Mouse (Mus musculus) thymus, postnatal 36 days (tissue): ENCODE results near the gene Ncapg2.

ENCODE experiments used
- DNase-seq, 2 experiments: peaks; one replicate each; pipeline ENCODE4 v3.0.0; 2022; ENCODE audit warnings: mixed read lengths in 2 of 2

Ncapg2 gene

DNA sequence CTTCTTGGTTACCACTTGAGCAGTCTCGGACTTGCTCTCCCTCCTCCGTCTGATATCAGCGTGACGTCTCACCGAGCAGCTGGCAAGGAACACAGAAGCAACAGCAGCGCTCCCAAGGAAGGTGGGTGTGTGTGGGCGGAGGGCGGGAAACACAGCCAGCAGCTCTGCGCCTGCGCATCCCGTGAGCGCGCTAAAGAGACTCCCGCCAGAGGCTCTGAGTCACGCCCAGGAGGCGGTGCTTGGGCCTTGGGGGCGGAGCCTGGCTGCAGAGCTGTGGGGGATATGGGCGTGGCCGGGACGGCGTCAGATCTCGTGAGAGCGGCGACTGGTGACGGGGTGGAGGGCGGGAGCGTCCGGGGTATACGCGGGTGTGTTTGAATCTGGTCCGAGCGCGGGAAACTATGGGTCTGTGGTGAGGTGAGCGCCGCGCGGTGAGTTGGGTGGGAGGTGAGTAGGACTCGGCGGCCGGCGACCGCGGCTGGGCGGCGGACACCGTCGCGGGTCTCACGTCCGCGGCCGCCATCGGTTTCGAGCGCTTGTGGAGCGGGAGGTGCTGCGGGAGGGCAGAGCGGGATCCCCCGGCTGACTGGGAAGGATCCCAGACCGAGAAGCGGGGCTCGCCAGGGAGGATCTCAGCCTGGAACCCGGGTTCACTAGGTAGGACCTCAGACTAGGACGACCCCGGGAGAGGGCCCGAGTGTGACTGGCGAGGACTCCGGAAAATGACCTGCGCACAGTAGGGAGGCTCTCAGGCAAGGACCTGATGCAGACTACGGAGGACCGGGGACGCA is at the start of gene Ncapg2:
Ncapg2 (plus strand) TSS at position 358 of the 791 bp plus-strand sequence.
- DNase-seq: peak; percentile 100

DNA sequence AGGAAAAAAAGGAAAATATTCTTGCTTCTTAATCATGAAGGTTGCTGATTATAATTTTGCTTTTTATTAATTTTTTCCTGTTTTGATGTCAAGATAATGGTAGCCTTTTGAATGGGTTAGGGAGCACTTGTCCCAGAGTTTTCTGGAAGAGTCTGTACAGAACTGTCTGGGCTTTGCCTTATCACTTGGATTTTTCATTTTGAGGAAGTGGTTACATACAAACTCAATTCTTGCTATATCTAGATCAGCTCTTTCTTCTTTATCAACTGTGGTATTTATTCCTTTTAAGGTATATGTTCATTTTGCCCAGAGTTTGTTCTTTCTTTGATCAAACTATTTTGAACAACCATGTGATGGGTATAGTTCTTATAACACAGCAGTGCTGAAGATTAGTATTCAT is 43.1 kb upstream of the Ncapg2 start:
- no peak for DNase-seq

DNA sequence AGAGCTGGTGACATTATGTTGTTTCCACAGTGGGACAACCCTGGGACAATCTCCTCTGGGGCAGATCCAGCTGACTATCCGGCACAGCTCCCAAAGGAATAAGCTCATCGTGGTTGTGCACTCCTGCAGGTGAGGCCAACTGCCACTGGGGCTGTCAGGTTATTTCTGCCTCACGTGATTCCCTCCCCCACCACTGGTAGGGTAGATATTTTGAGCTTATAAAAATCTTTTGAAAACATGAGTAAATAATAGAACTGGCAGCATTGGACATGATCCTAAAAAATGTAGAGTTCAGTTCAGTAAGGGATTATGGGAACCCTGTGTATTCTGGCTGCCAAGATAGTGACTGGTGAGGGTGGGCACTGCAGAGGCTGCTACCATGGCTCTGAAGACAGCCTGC is 38.3 kb upstream of the Ncapg2 start:
- no peak for DNase-seq

DNA sequence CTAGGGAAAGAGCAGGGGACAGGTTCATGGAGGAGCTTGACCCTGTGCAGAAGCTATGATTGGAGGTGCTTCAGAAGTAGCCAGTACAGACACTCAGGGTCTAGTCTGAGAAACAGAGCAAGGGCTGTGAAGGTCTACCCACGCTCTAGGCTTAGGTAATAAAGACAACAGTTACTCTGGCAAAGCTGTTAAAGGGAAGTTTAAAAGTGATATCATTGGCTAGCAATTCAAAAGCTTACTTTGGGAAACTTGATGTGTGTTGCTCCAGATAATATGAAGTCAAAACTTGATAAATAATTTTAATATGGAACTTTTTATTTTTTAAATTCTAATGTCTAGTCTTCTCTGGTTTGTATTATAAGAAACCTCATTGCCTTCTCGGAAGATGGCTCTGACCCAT is 37.9 kb upstream of the Ncapg2 start:
- DNase-seq: no peak

DNA sequence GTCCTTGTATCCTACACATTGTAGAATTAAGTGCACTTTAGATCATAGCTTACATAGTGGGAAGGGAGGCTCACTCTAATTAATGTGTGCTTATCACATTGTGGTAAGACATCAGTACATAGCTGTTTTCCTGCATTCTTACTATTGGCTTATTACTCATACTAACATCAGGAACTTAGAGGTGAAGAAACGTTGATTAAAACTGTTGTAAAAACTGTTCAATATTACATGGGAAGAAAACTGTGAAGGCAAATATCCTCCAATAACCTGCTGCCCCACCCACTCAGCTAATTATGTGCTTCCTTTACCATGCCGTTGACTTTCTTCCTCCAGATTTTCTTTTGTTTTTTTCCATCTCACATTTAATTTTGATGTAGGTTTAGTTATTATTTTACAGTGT is 36.3 kb upstream of the Ncapg2 start:
- no peak for DNase-seq

DNA sequence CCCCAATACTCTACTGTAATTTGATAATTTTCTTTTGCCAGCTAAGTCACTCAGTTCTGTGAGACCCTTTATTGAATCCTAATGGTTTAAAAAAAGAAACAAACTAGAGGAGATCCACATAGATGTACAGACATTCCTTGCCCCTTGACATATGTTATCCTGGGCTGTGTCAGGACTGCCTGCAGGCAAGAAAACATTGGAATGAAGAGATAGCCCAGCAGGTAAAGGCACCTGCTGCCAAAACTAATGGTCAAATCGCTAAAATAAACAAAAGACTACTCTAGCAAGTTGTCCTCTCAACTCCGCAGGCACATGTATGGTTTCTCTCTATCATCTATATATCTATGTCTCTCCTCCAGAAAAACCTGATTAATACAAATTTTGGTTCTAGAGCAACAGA is 22.1 kb upstream of the Ncapg2 start:
- DNase-seq: no peak

DNA sequence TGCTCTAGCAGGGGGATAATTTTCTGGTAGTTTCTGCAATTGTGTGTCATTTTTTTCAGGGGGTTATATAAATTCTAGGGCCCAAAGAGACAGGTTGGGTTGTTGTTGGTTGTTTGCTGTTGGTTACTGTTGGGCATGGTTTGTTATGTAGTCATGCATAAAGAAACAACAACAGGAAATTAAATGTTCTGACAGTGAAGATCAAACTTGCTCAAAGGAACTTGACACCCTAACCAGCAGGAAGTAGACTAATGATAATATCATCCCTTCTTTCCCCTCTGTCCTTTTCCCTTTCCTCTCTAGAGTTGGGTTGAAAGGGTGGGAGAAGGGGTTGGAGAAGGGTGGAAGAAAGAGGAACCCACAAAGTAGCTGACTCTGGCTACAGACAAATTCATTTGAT is 21.2 kb upstream of the Ncapg2 start:
- DNase-seq: no peak

DNA sequence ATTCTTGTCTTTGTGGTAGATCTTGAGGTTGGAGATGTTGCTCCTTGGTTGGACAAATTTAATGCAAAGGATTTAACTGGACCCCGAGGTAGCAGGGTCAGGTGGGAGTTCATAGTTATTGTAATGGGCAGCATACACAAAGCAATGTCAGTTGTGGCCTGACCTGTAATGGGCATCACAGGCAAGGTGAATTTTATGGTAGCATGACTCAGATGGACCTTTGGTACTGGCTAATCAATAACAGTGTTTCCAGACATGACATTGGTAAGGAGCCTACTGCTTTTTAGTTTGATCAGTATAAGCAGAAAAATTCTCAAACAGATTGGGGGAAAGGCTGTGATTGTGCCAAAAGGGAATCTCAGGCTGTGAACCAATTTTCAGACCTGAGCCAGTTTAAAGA is 18.4 kb upstream of the Ncapg2 start:
- no peak for DNase-seq

DNA sequence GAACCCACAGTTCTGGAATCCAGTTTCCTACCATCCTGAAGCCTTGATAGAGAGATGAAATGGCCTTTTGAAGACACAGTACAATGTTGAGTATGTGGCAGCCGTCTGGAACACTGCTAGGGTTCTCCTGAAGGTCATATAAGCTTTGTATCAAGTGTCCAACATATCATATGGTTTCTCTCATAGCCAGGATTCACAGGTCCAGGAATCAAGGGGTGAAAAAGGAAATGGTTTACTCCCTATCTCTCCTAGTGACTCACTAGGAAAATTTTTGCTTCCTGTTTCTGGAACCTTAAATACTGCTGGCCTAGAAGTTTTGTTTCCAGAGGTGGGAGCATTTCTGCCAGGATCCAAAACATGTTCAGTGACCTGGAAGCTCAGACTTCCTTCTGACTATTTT is 15.3 kb upstream of the Ncapg2 start:
- DNase-seq: no peak

DNA sequence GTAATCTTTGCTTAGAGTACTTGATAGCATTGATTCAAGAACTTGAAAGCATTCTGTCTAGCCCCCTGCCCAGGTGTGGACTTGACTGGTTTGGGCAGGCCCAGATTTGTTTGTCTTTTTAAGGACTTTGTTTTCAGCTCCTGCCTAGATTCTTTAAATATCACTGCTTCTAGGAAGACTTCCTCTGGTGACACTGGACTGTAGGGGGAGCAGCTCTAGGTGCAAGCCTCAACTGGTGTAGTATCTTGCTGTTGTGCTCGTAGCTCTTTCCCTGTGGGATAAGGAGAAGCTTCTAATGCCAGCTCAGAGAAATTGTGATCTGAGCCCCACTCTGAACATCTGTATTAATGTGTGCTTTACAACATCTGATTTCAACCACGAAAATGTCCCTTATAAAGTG is 10.9 kb upstream of the Ncapg2 start:
- DNase-seq: no peak

DNA sequence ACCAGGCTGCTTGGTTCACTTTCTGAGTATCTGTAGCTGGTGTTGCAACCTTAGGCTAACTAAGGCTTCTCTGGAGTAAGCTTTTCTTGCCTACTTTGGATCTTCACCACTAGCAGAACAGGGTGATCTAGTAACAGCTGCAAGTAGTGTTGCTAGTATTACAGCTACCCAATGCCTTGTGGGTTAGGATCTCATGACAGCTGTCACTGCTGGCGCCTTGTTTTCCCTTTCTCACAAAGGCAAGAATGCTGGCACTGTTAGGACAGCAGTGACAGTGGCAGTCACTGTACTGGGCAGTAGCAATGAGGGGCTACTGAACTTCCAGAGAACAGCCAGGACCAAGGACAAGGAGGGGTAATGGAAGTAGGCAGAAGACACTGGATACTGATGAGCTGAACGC is 9.9 kb upstream of the Ncapg2 start:
- no peak for DNase-seq

DNA sequence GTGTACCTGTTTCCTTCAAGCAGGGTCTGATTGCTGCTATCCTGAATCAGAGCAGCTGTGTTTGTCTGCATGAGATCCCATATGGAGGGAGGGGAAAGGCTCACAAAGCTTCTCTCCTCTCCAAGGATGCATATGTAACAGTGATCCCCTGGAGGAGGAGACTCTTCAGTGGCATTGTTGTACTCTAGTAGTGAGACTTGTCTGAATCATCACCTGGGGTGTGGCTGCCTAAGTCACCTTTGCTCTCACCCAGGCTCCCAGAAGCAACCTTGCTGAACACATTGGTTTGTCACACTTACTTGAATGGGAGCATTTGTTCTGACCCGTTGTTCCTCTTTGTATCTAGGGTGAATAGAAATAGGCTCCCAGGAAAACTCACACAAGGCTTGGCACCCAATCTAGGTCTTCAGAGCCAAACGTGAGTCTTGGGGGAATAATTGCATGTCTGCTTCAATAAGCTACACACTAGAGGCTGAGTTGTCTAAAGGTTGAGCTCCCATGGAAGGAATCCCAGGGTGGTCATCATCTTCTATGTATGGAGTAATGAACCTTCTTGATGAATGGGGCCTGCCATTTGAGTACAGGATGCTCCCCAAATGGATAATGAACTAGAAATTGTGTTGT is 9.0 kb upstream of the Ncapg2 start:
- no peak for DNase-seq

DNA sequence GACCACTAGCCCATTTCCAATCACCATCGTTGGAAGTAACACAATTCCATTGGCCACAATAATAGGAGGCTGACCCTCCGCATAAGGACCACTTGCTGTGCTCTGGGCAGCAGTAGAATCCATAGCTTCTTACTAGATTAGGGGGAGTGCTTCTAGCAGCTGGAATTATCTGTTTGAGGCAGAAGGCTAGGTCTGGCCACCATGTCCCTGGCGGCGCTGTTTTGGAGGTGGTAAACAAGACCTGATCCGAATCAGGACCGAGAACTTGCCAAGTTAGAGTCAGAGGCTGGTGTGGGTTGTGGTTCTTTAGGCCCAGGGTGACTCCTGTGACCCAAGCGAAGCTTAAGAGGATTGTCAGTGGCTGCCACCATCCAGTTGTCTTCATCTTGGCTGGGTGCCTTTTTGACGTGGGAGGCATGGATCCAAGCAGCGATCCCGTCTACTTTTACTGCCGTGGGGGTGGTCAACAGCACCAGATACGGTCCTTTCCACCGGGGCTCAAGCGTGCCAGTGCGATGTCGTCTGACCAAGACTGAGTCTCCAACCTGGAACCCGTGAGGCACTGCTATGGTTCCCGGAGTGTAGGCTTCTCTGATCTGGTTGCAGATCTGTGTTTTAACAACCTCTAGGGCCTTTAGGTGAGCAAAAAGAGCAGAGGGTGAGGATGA is 1.1 kb upstream of the Ncapg2 start:
- DNase-seq: peak in 1 of 2 experiments; percentile 30

DNA sequence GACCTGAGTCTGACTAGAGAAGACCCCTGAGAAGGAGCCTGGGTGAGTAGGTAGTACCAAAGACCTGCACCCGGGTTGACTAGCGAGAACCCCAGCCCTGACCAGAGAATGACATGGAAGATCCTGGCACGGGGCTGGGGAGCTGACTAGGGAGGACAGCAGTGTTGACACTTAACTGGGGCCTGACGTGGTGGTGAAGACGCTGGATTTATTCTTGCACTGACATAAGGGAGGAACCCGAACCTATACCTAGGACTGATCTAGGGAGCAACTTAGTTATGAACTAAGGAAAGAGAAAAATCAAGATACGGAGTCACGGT is 594 bp downstream of the Ncapg2 start:
- no peak for DNase-seq

DNA sequence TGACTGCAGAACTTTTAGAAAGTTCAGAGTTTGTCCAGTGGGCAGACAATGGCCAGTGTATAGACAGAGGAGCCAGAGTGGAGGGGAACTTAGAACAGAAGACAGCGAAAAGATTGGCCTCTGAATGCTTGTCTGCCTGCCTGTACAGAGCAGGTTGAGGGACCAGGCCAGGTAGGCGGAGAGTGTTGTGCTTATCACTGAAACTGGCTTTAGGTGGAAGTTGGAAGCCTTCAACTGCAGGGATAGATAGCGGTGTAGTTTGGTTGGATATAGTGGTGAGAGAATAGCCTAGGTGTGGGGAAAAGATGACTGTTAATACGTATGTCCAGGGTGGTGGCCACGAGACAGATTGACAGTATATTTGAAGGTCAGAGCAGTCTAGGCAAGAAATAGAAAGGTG is 2.7 kb downstream of the Ncapg2 start:
- DNase-seq: no peak

DNA sequence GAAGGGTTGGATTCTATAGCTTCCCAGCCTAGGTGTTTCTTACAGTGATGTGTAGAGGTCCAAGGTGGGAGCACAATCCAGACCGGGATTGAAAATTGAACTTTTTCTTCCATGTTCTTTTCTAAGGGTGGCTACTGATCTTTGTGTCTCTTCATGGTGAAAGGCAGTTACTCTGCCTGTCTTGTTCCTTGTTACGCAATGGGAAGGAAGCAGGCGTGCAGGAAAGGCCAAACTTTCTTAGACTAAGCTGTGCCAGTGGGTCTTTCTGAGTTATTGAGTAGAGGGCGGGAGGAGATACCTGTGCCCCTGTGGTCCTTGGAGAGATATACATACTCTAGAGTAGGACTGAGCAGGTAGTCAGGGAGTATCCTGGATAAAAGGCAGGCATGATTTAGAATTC is 9.7 kb downstream of the Ncapg2 start:
- no peak for DNase-seq

DNA sequence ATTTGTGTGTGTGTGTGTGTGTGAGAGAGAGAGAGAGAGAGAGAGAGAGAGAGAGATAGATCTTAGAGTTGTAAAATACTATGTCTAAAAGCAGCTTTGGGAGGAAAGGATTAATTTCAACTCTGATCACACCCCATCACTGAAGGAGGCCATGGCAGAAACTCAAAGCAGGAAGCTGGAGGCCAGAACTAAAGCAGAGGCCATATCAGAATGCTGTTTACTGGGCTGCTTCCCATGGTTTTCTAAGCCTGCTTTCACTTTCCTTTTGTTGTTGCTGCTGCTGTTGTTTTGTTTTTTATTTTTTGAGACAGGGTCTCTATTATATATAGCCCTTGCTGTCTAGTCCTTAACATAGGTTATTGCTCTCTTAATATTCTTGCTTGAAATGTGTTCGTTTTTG is 11.3 kb downstream of the Ncapg2 start:
- no peak for DNase-seq

DNA sequence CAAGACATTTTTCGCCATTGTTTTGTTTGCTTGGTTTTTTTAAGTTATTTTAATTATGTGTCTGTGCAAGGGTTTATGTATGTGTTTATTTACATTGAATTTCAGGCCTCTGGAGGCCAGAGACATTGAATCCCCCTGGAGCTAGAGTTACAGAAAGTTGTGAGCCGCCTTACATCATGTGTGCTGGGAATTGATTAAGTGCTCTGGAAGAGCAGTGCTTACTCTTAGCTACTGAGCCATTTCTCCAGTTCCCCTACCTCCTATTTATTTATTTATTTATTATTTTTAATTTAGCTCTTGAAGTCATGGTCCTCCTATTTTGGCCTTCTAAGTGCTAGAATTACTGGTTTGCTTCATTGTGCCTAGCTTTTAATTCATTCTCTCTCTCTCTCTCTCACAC is 16.5 kb downstream of the Ncapg2 start:
- no peak for DNase-seq

DNA sequence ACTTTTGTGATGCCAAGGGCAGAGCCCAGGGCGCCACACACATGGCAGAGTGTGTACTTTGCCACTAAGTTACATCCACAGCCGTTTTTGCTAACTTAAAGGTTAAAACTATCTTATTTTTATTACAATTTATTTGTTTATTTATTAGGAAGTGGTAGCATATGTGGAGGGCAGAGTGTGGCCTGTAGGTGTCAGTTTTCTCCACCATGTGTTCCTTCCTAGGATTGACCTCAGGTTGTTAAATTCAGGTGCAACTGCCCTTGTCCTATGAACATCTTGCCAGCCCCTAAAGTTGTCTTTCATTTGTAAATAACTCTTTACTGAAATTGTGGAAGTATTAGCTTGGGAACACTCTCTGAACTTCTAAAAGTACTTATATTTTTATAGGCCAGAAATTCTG is 20.2 kb downstream of the Ncapg2 start:
- DNase-seq: no peak

DNA sequence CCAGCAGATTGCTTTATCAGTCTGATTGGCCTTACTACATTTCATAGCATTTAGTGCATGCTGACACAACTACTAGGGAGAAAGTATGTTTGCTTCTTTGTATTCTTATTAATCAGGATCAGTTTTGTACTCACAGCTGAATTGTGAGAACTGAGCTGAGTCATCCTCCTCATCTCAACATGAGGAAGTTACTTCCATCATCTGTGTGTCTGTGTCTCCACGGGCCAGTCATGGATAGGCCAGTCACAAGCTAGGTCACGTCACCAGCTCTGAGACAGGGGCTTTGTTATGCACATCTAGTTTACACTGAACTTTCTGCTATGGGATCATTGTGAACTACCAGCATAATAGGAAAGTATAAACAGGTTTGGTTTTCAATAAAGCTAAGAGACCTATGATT is 28.5 kb downstream of the Ncapg2 start:
- DNase-seq: no peak

DNA sequence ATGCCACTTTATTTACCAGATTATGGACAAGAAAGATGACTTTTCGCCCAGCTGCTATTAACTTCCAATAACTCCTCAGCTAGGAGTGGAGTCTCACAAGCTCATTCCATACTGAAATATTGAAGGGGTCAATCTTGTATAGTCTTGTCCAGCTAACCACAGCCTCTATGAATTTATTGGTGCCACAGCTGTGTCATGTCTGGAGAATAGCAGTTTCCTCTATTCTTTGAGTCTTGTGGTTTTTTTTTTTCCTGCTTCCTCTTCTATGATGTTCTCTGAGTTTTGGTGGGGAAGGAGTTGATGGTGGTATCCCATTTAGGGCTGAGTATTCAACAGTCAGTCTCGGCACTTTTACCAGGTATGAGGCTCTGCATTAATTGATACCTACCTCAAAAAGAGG is 30.0 kb downstream of the Ncapg2 start:
- DNase-seq: no peak

DNA sequence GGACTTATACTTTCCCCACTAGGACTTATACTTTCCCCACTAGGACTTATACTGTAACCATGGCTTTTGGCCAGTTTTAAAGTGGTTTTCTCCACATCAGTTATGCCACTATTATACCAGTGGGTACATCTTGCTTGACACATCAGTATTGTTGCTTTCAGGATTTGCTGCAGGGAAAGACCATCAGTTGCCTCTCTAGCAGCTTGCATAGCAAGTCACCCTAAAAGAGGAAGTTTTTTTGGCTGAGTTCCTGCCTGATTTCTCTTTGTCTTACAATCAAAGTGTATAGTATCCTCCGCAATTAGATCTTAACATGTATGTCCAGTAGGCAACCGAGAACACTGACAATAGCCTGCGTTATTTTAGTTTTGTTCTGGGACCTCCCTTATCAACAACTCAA is 30.9 kb downstream of the Ncapg2 start:
- DNase-seq: no peak

DNA sequence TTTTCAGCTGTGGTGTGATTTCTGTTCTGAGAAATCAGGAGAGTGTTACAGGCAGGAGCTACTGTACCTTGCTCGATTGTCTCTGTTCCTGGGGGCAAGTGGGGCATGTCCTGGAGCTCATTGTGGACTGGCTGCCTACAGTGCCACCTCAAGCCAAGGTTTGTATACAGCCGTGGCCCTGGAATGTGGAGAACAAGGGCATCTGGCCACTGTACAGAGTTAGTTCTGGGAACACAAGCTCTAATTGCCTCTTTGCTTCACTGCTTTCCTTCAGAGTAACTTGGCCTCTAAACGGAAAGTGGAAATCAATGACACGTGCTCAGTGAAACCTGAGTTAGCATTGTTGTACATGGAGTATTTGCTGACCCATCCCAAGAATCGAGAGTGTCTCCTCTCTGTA is 33.4 kb downstream of the Ncapg2 start:
- no peak for DNase-seq

DNA sequence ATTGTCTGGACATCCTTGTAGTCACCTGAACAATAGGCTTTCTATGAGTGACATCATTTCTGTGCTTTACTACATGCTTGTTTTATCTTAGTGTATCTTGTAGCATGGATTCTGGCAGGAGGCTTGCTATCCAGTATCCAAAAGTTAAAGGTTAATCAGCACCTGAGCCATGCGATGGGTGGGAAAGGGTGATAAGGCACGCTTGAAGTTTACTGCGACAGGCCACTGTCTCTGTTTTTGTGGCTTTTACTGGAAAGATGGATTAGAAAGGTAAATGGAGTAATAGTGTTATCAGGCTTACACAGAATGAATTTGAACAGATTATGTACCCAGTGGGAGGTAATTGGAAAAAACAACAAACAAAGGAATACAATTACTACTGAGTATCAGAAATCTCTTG is 37.0 kb downstream of the Ncapg2 start:
- DNase-seq: no peak

DNA sequence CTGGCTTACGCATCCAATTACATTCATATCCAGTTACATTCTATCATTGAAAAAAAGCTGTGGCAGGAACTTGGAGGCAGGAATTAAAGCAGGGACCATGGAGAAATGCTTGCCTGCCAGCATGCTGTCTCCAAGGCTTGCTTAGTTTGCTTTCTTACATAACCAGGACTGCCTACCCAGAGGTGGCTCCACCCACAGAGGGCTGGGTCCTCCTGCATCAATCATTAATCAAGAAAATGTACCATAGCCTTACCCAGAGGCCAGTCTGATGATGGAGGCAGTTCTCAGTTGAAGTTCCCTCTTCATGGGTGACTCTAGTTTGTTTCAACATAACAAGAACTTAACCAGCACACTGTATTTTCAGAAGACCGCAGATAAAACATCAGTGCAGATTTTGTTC is 44.3 kb downstream of the Ncapg2 start:
- DNase-seq: no peak
